Mouse (Mus musculus) liver, adult 2 months (tissue): ENCODE measurements around the gene Tprn.

Experiments used
- CTCF ChIP-seq: fragments of 200-500 bp; IDR thresholded peaks from 2 replicates; pipeline ENCODE4 v1.5.1; 2011; ENCODE audit warnings: low read depth, low read length, control low read depth
- POLR2A ChIP-seq: fragments of 200-500 bp; IDR thresholded peaks from 2 replicates; pipeline ENCODE4 v1.6.1; 2011; ENCODE audit warnings: low read length, control low read depth; ENCODE audit not compliant: insufficient read depth; ENCODE audit errors: extremely low read depth

DNA sequence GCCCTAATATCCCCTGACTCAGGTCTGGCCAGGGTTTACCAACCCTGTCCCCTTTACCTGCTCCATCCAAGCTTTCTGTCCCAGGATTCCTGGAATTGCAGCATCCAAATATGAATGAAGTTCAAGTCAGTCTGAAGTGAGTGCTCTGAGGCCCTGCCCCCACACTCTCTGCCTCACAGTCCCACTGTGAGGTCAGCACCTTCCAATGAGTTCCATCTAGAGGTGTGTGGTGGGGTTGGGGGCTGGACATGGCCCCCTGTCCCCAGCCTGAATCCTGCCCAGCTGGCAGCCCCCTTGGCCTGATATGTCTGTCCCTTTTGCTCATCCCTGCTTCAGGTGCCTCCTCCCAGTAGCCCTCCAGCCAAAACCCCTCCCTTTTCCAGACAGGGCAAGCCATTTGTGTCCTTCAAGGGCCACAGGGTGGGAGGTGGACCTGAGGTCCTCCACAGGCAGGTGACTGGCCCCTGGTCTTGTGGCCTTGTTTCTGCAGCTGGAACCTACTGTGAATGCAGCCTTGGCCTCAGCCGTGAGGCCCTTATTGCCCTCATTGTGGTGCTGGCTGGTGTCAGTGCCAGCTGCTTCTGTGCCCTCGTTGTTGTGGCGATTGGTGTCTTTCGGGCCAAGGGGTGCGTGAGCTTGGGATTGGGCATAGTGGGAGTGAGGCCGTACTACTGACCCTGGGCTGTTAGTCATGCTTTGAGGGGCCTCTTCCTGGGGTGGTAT, 25.7 kb downstream of the Tprn start, which contains the start of gene Tmem210:
- TF ChIP-seq CTCF (no peak), POLR2A (no peak)
